9 mouse cellular contexts compared by ENCODE assay signal in the genomic region with DNA sequence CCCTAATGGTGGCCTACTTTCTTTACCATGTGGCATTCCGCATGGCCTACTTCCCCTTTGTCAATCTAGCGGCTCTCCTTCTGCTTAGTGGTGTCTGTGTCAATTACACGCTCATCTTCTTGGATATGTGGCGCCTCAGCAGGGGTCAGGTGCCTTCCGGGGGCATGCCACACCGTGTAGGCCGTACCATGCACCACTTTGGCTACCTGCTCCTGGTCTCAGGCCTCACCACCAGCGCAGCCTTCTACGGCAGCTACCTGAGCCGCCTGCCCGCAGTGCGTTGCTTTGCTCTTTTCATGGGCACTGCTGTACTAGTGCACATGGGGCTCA. TPM values are rescaled to one million over a fixed set of nuclear protein-coding genes. Genes with fewer than 3 reads are reported as not detected.
DNase-seq lines count a peak whose midpoint lies in the region; ATAC-seq and TF ChIP-seq lines count a peak whose summit lies in the region.
"Had no signal": no experiment of that assay in that cellular context is flagged by ENCODE, and none has a peak within 500 bp of the region (broad histone marks: within the 10 kb centered on the region; RNA-seq: fewer than 3 reads in every experiment).

No protein-coding gene starts in this region.

- no peak for TF ChIP-seq CTCF in ES-Bruce4 (IDR thresholded peaks at IDR 0.05; ENCODE audit: low read depth, low read length)

- no peaks in the 10 kb centered on the region for H3K9me3 ChIP-seq in heart, embryonic 11.5 days (replicated peaks; ENCODE audit: control insufficient read depth, low read length)
- H3K9me3 ChIP-seq in ES-Bruce4 (replicated peaks; ENCODE audit: control insufficient read depth, insufficient read depth, low read length, poor library complexity, severe bottlenecking) = no peaks in the 10 kb centered on the region
- H3K9me3 ChIP-seq in hindbrain, embryonic 10.5 days = no peaks in the 10 kb centered on the region
- no peaks in the 10 kb centered on the region for H3K9me3 ChIP-seq in liver, embryonic 16.5 days (replicated peaks; ENCODE audit: control insufficient read depth, low read length)

- peak overlapping the region; percentile 18; the same call in 1 of the 2 replicates for H3K4me3 ChIP-seq in heart, embryonic 11.5 days (ENCODE audit: low read depth, low read length)
- peak overlapping the region; percentile 50 for H3K4me3 ChIP-seq in ES-Bruce4 (ENCODE audit: low read depth, low read length)
- H3K4me3 ChIP-seq in hindbrain, embryonic 10.5 days = peak overlapping the region; percentile 35
- peak overlapping the region; percentile 18; the same call in 1 of the 2 replicates for H3K4me3 ChIP-seq in liver, embryonic 16.5 days (ENCODE audit: low read depth, low read length)

- WGBS in heart, embryonic 11.5 days (ENCODE audit: insufficient replicate concordance) = 52% methylated on average over 12 of the region's 12 CpGs
- WGBS in hindbrain, embryonic 10.5 days = 55% methylated on average over 12 of the region's 12 CpGs
- WGBS in liver, embryonic 16.5 days (ENCODE audit: insufficient replicate concordance) = 63% methylated on average over 12 of the region's 12 CpGs

- peaks cover 19% of the 10 kb centered on the region for H3K27me3 ChIP-seq in heart, embryonic 11.5 days (ENCODE audit: control insufficient read depth, insufficient read depth, low read length)
- H3K27me3 ChIP-seq in ES-Bruce4 (ENCODE audit: control insufficient read depth, insufficient read depth, low read length, poor library complexity, severe bottlenecking) = no peaks in the 10 kb centered on the region; the same call in 1 of the 2 replicates
- peaks cover 53% of the 10 kb centered on the region for H3K27me3 ChIP-seq in hindbrain, embryonic 10.5 days (ENCODE audit: insufficient read depth, poor library complexity, severe bottlenecking)
- no peaks in the 10 kb centered on the region for H3K27me3 ChIP-seq in liver, embryonic 16.5 days (ENCODE audit: control insufficient read depth, insufficient read depth, low read depth, low read length)

- no peak overlapping the region for H3K9ac ChIP-seq in heart, embryonic 11.5 days (ENCODE audit: low read depth, low read length)
- no peak overlapping the region for H3K9ac ChIP-seq in ES-Bruce4 (ENCODE audit: low read depth, poor library complexity, severe bottlenecking)
- H3K9ac ChIP-seq in liver, embryonic 16.5 days (ENCODE audit: low read depth, low read length) = no peak overlapping the region

- H3K27ac ChIP-seq in heart, embryonic 11.5 days (ENCODE audit: low read depth, low read length) = no peak overlapping the region
- H3K27ac ChIP-seq in ES-Bruce4 (ENCODE audit: insufficient read depth, low read length) = no peak overlapping the region
- no peak overlapping the region; the same call in 1 of the 2 replicates for H3K27ac ChIP-seq in hindbrain, embryonic 10.5 days
- no peak overlapping the region for H3K27ac ChIP-seq in liver, embryonic 16.5 days (ENCODE audit: low read length)

- peaks cover 10% of the 10 kb centered on the region; the same call in 1 of the 2 replicates for H3K4me1 ChIP-seq in heart, embryonic 11.5 days (ENCODE audit: control insufficient read depth, insufficient read depth, low read length)
- no peaks in the 10 kb centered on the region for H3K4me1 ChIP-seq in ES-Bruce4 (ENCODE audit: control insufficient read depth, insufficient read depth, low read length)
- peaks cover 13% of the 10 kb centered on the region for H3K4me1 ChIP-seq in hindbrain, embryonic 10.5 days (replicated peaks)
- H3K4me1 ChIP-seq in liver, embryonic 16.5 days (ENCODE audit: control insufficient read depth, low read depth, low read length) = peaks cover 13% of the 10 kb centered on the region; the same call in 1 of the 2 replicates

- TF ChIP-seq POLR2A in ES-Bruce4 (IDR thresholded peaks at IDR 0.05; ENCODE audit: insufficient read depth, low read length) = no peak

- peak overlapping the region; percentile 48 for H3K4me2 ChIP-seq in heart, embryonic 11.5 days
- H3K4me2 ChIP-seq in liver, embryonic 16.5 days (ENCODE audit: low read depth, low read length) = peak overlapping the region; percentile 46

- no peaks in the 10 kb centered on the region for H3K36me3 ChIP-seq in heart, embryonic 11.5 days (ENCODE audit: control insufficient read depth, insufficient read depth, low read length)
- no peaks in the 10 kb centered on the region for H3K36me3 ChIP-seq in ES-Bruce4 (ENCODE audit: control insufficient read depth, insufficient read depth, low read length, poor library complexity, severe bottlenecking)
- H3K36me3 ChIP-seq in hindbrain, embryonic 10.5 days = peaks cover 5% of the 10 kb centered on the region; the same call in 1 of the 2 replicates
- no peaks in the 10 kb centered on the region for H3K36me3 ChIP-seq in liver, embryonic 16.5 days (ENCODE audit: control insufficient read depth, insufficient read depth)

- TF ChIP-seq EP300 in ES-Bruce4 (IDR thresholded peaks at IDR 0.05; ENCODE audit: insufficient read depth, low read depth, low read length) = no peak

- no peak for ATAC-seq in heart, embryonic 11.5 days (replicated peaks; ENCODE audit: insufficient number of reproducible peaks, low FRiP score, low TSS enrichment)
- no peak for ATAC-seq in liver, embryonic 16.5 days (ENCODE audit: low read depth)

- no peak for DNase-seq in heart, postnatal 4 days
- no peak for DNase-seq in hindbrain, embryonic 10.5 days (ENCODE audit: low spot score)
- DNase-seq in urinary bladder, postnatal 4 days (ENCODE audit: low spot score in 2 of 2) = no peak
- DNase-seq in layer of hippocampus, adult 11-12 months (ENCODE audit: low spot score) = no peak
- no peak for DNase-seq in cerebellum, adult 9-11 months

RNA-seq across cellular contexts. Expression of a gene that starts 10.7 kb away (rescaled TPM):
- polyA plus RNA-seq in heart, embryonic 11.5 days (2014; fragmentation: Nextera tagmentation; extraction: Ambion mirVana) = 0.21 and 0.27 TPM in 2 replicates
- under 1 TPM; 0.07 to 0.10 TPM for total RNA-seq in heart, postnatal 4 days (2021)
- not detected in 2 replicates for polyA plus RNA-seq in ES-Bruce4 (2011; ENCODE audit: insufficient read depth, insufficient read length, low read depth, missing spikeins)
- polyA plus RNA-seq in hindbrain, embryonic 10.5 days (2016; fragmentation: Nextera tagmentation; extraction: Ambion mirVana) = 3.6 and 8.9 TPM in 2 replicates
- polyA plus RNA-seq in liver, embryonic 16.5 days (2015; fragmentation: Nextera tagmentation; extraction: Ambion mirVana) = 0.19 TPM in 2 replicates

RNA-seq across cellular contexts. Expression of a gene that starts 17.6 kb away (rescaled TPM):
- not detected in 2 replicates for polyA plus RNA-seq in heart, embryonic 11.5 days (2014; fragmentation: Nextera tagmentation; extraction: Ambion mirVana)
- total RNA-seq in heart, postnatal 4 days (2021) = not detected
- not detected in 2 replicates for polyA plus RNA-seq in ES-Bruce4 (2011; ENCODE audit: insufficient read depth, insufficient read length, low read depth, missing spikeins)
- polyA plus RNA-seq in hindbrain, embryonic 10.5 days (2016; fragmentation: Nextera tagmentation; extraction: Ambion mirVana) = not detected in 2 replicates
- 0.85 TPM in 1 of 2 replicates, not detected in the other for polyA plus RNA-seq in liver, embryonic 16.5 days (2015; fragmentation: Nextera tagmentation; extraction: Ambion mirVana)
- total RNA-seq: adrenal gland, postnatal 14 days had no signal

RNA-seq across cellular contexts. Expression of a gene that starts 23.6 kb away (rescaled TPM):
- polyA plus RNA-seq in heart, embryonic 11.5 days (2014; fragmentation: Nextera tagmentation; extraction: Ambion mirVana) = 117 and 135 TPM in 2 replicates
- total RNA-seq in heart, postnatal 4 days (2021) = 10 to 100 TPM; 53.5 to 65.0 TPM
- polyA plus RNA-seq in ES-Bruce4 (2011; ENCODE audit: insufficient read depth, insufficient read length, low read depth, missing spikeins) = 119 and 127 TPM in 2 replicates
- 148 and 160 TPM in 2 replicates for polyA plus RNA-seq in hindbrain, embryonic 10.5 days (2016; fragmentation: Nextera tagmentation; extraction: Ambion mirVana)
- polyA plus RNA-seq in liver, embryonic 16.5 days (2015; fragmentation: Nextera tagmentation; extraction: Ambion mirVana) = 63.5 and 64.4 TPM in 2 replicates

RNA-seq across cellular contexts. Expression of a gene that starts 27.7 kb away (rescaled TPM):
- polyA plus RNA-seq in heart, embryonic 11.5 days (2014; fragmentation: Nextera tagmentation; extraction: Ambion mirVana) = 1.0 and 1.3 TPM in 2 replicates
- total RNA-seq in heart, postnatal 4 days (2021) = 1 to 10 TPM; 6.6 to 7.4 TPM
- polyA plus RNA-seq in ES-Bruce4 (2011; ENCODE audit: insufficient read depth, insufficient read length, low read depth, missing spikeins) = 0.38 and 0.51 TPM in 2 replicates
- polyA plus RNA-seq in hindbrain, embryonic 10.5 days (2016; fragmentation: Nextera tagmentation; extraction: Ambion mirVana) = 0.50 and 0.55 TPM in 2 replicates
- 0.26 and 0.37 TPM in 2 replicates for polyA plus RNA-seq in liver, embryonic 16.5 days (2015; fragmentation: Nextera tagmentation; extraction: Ambion mirVana)

RNA-seq across cellular contexts. Expression of a gene that starts 44.6 kb away (rescaled TPM):
- 45.4 and 46.7 TPM in 2 replicates for polyA plus RNA-seq in heart, embryonic 11.5 days (2014; fragmentation: Nextera tagmentation; extraction: Ambion mirVana)
- total RNA-seq in heart, postnatal 4 days (2021) = 10 to 100 TPM; 33.9 to 34.9 TPM
- 3.6 and 3.8 TPM in 2 replicates for polyA plus RNA-seq in ES-Bruce4 (2011; ENCODE audit: insufficient read depth, insufficient read length, low read depth, missing spikeins)
- polyA plus RNA-seq in hindbrain, embryonic 10.5 days (2016; fragmentation: Nextera tagmentation; extraction: Ambion mirVana) = 22.1 and 22.9 TPM in 2 replicates
- polyA plus RNA-seq in liver, embryonic 16.5 days (2015; fragmentation: Nextera tagmentation; extraction: Ambion mirVana) = 12.0 and 12.1 TPM in 2 replicates
